Mouse (Mus musculus) adrenal gland, postnatal 4 days (tissue): ENCODE data around the gene Sptbn4. TPM values are rescaled to one million over a fixed set of nuclear protein-coding genes. Genes with fewer than 3 reads are reported as not detected.
A peak's percentile ranks its signal among the peaks of the same experiment; 100 is the strongest.

Experiments used
- DNase-seq, 2 experiments: peaks; one replicate each; pipeline ENCODE4 v3.0.0; 2021 to 2022; ENCODE audit warnings: low spot score in 2 of 2, mixed read lengths in 2 of 2
- total RNA-seq, 2 experiments: library from RNA; stranded (reverse); gene quantifications; 2 replicates each; pipeline ENCODE4 v1.2.3; 2021

Sptbn4 gene
- total RNA-seq, 2 experiments from 2014 or later = 1.2 to 1.4 TPM

DNA sequence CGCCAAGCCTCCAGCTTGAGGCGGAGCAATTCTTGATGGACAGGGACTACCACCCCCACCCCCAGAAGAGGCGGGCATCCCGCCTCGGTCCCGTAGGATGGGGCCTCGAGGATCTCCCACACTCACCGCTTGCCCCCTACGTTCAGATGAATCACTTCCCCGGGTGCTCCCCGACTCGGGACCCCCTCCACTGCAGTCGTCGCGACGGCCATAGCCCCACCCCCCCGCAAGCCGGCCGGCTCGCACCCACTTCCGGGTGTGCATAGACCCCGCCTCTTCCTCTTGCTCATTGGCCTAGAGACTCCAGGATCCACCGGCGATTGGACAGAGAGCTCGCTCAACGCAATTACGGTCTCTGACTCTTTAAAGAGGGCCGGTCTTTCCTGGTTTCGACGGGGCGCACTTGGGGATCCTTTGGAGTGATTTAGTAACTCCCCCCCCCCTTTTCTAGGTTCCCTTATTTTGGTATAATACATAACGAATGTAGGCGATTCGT, 91.7 kb downstream of the Sptbn4 start, which contains the start of gene Shkbp1:
Gene Shkbp1 (minus strand): TSS at position 275 of the 496 bp plus-strand sequence.
- peak; percentile 49 to 78 for DNase-seq

DNA sequence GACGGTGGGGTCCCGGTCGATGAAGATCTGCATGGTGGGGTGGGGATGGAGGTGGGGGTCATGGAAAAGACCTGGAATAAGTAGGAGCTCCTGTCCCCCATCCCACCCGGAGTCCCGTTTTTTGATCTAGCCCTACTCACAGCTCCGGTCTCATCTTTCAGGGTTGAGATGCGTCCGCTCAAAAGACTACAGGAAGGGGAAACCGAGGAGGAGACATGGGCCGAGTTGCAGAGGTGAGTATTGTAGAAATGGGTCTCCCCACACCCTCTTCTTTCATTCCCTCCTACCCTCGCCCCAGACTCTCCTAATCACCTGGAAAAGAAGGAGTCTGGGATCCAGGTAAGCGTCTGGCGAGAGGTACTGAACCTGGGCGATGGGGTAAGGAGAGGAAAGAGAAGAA, 92.2 kb downstream of the Sptbn4 start:
- no peak for DNase-seq

- no peak for DNase-seq
Observed at GRCm38 (mm10) chr7:27354783-27355182, 92.7 kb downstream of the Sptbn4 start.

DNA sequence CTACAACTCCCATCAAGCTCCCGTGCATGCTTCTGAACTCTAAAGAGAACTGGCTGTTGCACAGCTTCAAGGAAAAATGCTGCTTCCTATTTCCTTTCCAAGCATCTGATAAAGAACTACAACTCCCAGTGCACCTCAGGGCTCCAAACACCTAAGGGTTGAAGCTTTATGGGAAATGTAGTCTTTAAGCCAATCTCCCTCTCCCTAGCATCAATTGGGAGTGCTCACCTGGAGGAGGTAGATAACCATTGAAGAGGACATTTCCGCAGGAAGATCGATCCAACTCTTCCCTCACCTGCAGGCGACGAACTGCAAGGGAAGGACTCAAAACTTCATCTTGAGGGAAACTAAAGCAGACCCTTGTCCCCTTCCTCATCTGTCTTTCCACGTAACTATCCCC, 93.3 kb downstream of the Sptbn4 start:
- no peak for DNase-seq

DNA sequence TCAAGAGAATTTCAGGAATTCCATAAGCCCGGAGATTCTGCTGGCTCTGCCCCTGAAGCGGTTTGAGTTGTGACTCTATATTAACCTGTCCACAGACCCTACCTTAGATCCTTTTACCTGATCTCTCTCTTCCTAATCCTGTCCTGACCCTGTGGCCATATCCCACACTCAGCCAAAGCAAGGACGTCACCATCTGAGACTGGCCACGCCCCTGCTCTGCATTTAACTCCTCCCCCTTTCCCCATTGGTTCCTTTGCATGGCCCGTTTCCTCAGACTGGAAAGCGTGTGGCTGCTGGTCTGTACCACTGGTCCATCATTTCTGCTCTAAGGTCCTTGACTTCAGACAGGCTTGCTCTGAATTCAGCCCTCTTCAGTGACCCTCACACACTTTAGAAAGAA, 102.0 kb downstream of the Sptbn4 start:
- DNase-seq = no peak

GRCm38 (mm10) chr7:27342595-27342994, 104.9 kb downstream of the Sptbn4 start:
- no peak for DNase-seq

GRCm38 (mm10) chr7:27339519-27339918, 108.0 kb downstream of the Sptbn4 start:
- DNase-seq = no peak

DNA sequence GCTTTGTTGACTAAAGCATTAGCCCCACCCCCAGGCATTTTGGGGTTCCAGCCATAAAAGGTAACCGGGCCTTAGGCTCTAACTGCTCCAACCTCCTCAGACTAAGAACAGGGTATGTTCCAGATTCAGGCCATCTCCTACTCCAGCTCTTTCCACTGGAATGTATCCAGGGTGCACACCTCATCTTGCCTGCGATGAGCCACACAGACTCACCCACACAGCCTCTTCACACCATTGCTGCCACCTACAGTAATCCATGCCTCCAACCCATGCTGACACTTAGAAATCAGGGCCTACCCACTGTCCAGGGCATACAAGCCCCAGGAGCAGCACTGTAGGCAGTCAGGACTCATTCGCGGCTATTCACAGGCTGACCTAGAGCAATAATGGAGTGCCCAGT, 108.4 kb downstream of the Sptbn4 start:
- DNase-seq = no peak

GRCm38 (mm10) chr7:27337175-27337853, 110.2 kb downstream of the Sptbn4 start, which contains the start of gene Ltbp4:
Gene Ltbp4, minus strand, starts transcription at chr7:27337692.
- no peak for DNase-seq

DNA sequence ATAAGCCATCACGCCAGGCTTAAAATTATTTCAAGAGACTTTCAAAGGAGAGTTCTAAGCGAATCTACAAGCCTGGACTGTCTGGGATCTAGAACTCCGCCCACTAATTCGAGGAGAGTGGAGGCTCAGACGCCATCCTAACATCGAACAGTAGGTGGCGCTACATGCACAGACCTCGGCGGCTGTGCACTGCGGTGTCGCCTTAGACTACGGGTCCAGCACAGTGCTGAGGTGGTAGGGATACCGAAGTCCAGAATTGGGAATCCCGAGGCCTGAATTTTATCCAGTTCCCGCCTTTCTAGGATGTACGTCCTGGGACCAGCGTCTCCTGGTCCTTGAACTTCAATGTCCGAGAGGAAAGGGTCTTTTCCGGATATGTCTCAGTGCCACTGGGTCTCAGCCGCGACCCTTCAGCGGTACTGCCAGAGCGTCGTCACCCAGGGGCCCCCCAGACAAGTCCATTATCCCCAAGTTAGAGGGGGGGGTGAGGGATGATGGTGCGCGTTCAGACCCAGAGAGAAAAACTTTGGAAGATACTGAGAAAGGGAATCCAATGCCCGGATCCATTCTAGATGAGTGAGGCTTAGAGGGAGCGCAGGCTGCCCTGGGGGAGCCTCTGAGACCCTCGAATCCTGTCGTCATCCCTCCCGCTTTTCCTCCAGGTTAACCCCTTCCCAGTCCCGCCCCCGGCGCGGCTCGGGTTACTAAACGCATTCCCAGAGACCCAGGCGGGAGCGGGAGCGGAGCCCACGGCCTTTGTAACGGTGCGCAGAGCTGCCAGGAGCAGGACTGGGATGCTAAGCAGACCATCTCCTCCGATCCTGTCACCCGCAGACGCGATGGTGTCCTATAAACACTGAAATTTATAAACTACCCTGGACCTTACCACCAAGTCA, 111.3 kb downstream of the Sptbn4 start:
- DNase-seq = peak; percentile 73 to 74

GRCm38 (mm10) chr7:27335011-27335720, 112.3 kb downstream of the Sptbn4 start:
- DNase-seq = no peak

DNA sequence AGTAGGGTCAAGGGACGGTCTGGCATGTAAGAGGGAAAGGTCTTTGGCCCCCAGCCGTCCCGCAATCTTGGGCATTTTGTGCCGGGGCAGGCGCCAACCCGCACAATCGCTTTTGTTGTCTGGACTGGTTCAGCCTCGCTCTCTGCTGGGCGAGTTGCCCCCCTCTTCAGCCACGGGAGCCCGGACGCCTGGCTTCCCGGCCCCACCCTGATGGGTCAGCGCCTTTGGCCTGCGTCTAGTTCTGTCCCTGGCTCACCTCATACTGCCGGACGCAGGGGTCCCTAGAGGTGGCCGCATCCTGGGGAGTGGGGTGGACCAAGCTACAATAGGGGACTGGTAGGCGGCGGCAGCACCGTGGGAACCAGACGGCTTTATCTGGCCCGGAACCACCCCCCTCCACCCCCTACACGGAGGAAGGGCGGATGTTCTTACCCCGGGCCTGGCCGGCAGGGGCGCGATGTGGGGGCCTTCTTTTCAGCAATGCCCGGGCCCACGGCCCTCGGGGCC, 113.0 kb downstream of the Sptbn4 start:
- DNase-seq = no peak

- DNase-seq = no peak
Observed at GRCm38 (mm10) chr7:27333316-27333941, 114.1 kb downstream of the Sptbn4 start.

GRCm38 (mm10) chr7:27332353-27333199, 114.9 kb downstream of the Sptbn4 start:
- DNase-seq = peak; percentile 57 to 70

DNA sequence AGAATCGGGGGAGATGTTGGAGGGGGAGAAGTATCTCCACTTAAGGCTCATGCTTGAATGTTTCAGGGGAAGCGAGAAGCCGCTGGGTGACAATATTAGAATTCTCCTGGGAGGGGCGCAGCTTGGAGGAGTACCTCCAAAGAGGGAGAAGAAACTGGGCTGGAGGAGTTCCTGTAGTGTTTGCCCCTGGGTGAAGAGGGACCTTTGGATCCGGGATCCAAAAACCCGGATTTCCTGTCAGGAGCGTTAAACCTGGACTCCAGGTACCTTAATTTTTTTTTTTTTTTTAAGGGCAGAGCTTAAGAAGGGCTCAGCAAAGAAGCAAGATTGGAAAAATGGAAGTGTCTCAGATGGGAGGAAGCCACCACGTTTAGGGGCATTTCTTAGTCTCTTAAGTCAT, 115.6 kb downstream of the Sptbn4 start:
- no peak for DNase-seq

DNA sequence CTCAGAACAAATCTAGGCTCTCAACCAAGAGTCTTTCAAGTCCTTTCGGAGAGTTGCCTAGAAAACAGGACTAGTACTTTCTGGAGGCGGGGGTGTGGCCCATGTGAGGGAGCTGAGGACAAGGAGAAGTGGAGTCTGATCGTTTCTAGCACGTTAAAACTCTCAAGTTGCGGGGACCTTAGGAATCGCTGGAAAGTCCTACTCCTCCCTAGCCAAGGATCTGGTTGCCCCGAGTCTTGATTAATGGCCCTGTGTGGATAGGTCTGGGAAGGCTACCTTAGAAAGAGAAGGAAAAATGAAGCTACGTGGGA, 116.0 kb downstream of the Sptbn4 start:
- no peak for DNase-seq

DNA sequence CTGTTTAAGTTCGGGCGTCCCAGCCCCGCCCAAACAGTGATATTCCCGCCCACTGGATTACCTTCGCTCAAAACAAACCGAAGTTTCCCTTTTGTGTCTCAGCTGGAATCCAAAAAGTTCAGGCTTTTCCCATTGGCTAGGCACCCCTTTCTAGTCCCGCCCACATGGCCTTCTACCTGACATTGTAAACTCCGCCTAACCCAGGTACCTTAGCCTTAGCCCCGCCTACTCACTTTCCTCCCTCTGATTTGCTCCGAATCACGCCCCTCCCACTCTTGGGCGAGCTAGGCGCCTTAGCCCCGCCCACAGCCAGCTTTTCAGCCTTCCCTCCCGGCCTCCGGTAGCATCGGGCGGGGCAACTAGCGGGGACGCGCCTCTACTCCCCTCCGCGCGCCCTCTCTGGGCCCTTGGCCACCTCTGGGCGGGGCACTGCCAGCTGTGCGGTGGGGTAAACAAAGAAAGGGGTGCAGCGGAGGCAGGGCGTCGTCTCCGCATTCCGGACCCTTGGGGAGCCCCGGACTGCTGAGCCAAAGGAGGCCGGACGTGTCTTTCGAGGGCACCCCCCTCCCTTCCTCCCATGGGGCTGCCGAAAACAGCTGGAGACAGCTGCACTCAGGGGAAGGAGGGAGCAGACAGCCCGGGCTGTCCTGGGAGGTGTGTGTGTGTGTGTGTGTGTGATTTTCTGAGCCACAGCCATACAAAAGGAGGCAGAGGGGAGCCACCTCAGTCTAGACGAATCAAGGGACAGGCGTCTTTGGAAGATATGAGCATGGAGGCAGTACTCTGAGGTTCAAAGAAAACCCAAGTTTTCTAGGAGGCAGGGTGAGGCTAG, 116.6 kb downstream of the Sptbn4 start:
- peak in 1 of 2 experiments; percentile 75 for DNase-seq

GRCm38 (mm10) chr7:27329981-27330380, 117.5 kb downstream of the Sptbn4 start:
- DNase-seq = no peak

- DNase-seq = peak; percentile 72 to 77
Observed at GRCm38 (mm10) chr7:27329326-27329947, 118.0 kb downstream of the Sptbn4 start.
